Mouse (Mus musculus) testis, adult 2 months (tissue): Measurements from ENCODE around the gene Fto.

Source experiments
- CTCF ChIP-seq: fragments of 200-500 bp; IDR thresholded peaks from 2 replicates; pipeline ENCODE4 v1.5.1; 2012; ENCODE audit warnings: low read depth, mild to moderate bottlenecking, inconsistent platforms, low read length, moderate library complexity; ENCODE audit not compliant: control insufficient read depth, insufficient read depth, insufficient replicate concordance
- POLR2A ChIP-seq: fragments of 200-500 bp; IDR thresholded peaks from 2 replicates; pipeline ENCODE4 v1.6.1; 2012; ENCODE audit warnings: low read depth, mild to moderate bottlenecking, inconsistent platforms, low read length, moderate library complexity; ENCODE audit not compliant: control insufficient read depth

- TF ChIP-seq CTCF = 0 out of 2 replicates have a peak, but pooled peaks have one; percentile 13
- no peak for TF ChIP-seq POLR2A
These were observed 316.3 kb downstream of the Fto start for GRCm38 (mm10) chr8:91629594-91629993.
